Mouse (Mus musculus) liver, adult 2 months (tissue): ENCODE results near the gene Lrrc74b.

Experiments used
- CTCF ChIP-seq: fragments of 200-500 bp; IDR thresholded peaks from 2 replicates; pipeline ENCODE4 v1.5.1; 2011; ENCODE audit warnings: low read depth, low read length, control low read depth
- POLR2A ChIP-seq: fragments of 200-500 bp; IDR thresholded peaks from 2 replicates; pipeline ENCODE4 v1.6.1; 2011; ENCODE audit warnings: low read length, control low read depth; ENCODE audit not compliant: insufficient read depth; ENCODE audit errors: extremely low read depth

- no peak for TF ChIP-seq CTCF
- TF ChIP-seq POLR2A: no peak
Measured at GRCm38 (mm10) chr16:17564221-17564620, 3.2 kb upstream of the Lrrc74b start.
